Mouse (Mus musculus) lung, postnatal 0 days (tissue): Measurements from ENCODE around the gene Slc25a22.

ENCODE experiments used
- CTCF ChIP-seq: IDR thresholded peaks from 2 replicates; pipeline ENCODE4 v1.5.1; 2016; ENCODE audit warnings: antibody characterized with exemption, mild to moderate bottlenecking
- EP300 ChIP-seq: IDR thresholded peaks from 2 replicates; pipeline ENCODE4 v1.6.1; 2016; ENCODE audit warnings: antibody characterized with exemption, mild to moderate bottlenecking, control low read depth

GRCm38 (mm10) chr7:141381068-141381835 lies 56.4 kb downstream of the Slc25a22 start:
- TF ChIP-seq CTCF (no peak), EP300 (no peak)
